Mouse (Mus musculus): Measurements from ENCODE around the gene Epn1.
"Not testable (repeated sequence)": the region's sequence is repeated elsewhere in the genome, so short reads cannot be mapped to it uniquely, and the experiment has no call there.

Gene Epn1

DNA sequence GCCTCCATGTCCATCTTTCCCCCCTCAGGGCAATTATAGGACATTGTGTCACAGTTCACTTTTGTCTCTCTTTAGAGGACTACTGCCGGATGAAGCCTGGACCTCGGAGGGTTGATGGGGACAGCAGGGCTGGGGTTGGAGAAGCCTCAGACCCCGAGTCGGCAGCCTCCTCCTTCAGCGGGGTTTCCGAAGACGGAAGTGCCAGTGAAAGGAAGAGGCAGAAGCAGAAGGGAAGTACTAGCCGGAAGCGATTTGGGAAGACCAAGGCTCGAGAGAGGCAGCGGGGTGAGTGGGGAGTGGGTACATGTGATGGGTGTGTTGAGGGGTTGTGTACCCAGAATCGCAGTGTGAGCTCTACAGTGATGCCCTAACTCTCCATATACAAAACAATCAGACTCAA lies 20.6 kb upstream of the Epn1 start:
- DNase-seq: no peak

DNA sequence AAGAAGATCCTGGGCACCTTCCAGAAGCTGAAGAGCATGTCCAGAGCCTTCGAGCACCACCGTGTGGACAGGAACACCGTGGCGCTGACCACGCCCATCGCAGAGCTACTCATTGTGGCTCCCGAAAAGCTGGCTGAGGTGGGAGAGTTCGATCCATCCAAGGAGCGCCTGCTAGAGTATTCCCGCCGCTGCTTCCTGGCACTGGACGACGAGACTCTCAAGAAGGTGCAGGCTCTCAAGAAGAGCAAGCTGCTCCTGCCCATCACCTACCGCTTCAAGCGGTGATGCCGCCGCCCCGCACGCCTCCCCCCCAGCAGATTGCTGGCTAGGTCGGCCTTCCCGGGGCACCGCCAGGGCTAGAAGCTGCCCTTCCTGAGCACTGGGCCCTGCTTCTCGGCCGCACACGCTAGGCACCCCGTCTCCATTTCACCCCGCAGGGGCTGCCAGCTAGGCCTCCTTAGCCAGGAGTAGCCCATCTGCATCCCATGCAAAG lies 19.8 kb upstream of the Epn1 start:
- peak; percentile 58 to 75 for DNase-seq

DNA sequence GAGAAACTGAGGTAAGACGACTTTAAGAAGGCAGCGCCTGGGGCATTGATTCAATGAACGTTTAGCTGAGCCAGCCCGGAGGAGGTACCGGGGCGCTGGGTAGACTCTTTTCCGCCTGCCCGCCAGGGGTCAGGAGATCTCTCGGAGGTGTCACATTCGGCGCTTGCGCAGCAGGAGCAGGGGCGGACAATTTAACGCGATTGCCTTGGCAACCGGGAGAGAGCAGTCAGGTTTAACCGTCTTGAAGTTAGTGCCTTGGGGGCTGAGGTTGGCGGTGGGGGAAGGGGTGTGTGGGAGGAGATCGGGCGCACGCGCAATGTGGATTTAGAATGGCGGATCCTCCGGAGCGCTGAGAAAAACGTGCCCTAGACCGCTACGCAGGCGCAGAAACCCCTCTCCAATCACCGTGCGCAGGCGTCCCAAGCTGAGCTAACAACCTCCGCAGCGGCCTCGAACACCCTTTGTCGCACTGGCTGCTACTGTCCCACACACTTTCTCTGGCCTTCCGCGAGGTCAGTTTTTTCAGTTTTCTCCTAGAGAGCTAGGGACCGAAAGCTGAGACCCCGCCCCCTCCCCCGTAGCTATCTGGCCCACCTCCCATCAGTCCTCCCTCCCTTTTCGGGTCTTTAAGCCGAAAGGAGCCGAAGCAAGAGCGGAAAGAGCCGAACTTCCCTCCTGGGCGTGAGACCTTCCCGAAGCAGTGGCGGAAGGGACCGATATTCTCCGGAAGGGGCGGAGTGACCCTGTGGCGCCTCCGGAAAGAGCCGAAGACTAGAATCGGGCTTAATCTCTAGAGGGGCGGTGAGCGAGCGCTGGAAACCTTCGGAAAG lies 18.9 kb upstream of the Epn1 start:
- peak; percentile 96 to 97 for DNase-seq

DNA sequence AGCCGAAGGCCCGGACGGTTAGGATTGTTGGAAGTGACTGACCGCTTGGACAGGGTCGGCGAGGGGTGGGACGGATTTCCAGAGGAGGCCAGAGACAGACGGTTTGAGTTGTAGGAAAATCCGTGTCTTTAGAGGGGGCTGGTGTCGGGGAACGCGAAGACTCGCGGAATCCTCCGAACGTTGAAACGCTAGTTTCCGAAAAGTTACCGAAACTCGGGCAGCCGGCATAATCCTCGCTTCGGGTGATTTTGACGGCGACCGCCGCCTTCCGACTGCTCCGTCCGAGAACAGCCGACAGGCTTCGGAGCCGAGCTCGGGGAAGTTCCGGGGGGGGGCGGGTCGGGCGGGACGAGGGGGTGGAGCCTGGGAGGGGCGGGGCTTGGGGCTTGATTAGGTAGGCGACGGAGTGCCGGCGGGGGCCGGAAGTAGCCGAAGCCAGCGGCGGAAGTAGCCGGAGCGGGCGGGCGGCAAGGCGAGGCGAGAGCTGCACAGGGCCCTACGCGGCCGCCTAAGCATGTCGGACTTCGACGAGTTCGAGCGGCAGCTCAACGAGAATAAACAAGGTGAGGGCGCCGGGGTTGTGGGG lies 18.2 kb upstream of the Epn1 start, which contains the start of gene U2af2:
Gene U2af2, plus strand, starts transcription at position 370 of the 586 bp plus-strand sequence.
- DNase-seq: peak; percentile 92 to 93

DNA sequence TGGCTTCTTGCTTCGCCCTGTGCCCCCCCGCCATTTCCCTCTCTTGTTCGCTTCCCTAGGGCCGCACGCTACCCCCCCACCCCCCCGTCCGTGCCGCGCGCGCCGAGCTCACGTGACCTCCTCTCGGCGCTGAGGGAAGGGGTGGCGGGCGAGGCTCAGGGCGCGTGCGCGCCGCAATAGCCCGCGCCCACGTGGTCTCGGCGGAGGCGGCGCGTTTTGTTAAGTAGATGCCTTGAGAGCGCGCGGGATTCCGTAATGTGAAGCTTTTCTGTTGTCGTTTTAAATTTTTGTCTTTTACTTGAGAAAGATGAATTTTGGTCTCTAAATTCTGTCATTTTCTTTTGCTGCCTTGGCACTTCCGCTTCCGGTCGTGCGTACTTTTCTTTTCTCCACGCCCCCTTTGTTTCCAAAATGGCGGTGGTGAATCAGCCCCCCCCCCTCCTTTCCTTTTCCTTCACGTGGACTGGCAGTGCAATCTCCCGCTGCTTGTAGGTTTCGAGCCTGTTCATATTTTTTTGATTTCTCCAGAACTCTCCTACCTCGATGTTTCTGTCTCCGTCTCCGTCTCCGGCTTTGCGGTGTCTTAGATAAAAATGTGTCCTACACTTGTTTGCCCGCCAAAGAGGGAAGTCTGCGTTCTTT lies 17.6 kb upstream of the Epn1 start:
- DNase-seq: no peak

DNA sequence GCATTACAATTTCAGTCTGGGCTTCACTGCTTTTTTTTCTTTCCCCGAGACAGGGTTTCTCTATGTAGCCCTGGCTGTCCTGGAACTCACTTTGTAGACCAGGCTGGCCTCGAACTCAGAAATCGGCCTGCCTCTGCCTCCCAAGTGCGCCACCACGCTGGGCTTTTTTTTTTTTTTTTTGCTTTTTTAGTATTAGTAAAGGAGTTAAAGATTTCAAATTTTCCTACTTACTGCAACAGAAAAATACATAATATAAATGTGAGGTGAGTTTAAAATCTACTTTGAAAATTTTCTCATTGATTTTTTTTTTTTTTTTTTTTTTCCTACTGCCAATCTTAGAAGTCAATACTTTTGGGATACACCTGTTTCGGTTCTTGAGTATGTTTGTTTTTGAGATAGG lies 15.1 kb upstream of the Epn1 start:
- no peak for DNase-seq

DNA sequence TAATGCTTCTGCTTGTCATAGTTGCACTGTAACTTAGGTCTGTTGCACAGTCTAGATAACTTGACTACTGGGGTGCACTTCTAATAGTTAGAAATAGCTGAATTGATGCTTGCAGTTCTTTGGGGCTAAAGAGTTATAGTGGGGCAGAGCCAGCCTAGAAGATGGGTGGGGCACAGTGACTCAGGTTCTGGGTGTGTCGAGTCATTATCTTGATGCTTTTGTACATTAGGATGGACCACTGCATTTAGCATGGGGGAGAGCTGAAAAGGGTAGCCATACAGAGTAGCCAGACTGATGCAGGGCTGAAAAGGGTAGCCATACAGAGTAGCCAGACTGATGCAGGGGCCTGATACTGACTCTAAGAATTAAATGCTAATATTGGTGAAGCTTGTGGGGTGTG lies 6.4 kb upstream of the Epn1 start:
- no peak for DNase-seq

DNA sequence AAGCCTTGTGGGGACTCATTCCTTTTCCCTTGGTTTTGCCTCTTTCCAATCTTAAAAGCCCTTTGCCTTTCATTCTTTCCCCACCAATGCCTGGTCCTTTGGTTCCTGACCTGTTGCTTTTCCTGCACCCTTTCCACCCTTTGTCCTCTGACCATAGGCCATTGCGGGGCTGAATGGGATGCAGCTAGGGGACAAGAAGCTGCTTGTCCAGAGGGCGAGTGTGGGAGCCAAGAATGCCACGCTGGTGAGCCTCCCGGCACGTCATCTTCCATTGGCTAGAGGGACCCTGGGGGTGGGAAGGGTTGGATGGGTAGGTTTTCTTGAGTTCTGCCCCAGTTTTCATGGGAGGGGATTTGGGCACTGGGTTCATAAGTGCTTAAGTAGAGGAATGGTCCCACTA lies 5.1 kb upstream of the Epn1 start:
- no peak for DNase-seq

DNA sequence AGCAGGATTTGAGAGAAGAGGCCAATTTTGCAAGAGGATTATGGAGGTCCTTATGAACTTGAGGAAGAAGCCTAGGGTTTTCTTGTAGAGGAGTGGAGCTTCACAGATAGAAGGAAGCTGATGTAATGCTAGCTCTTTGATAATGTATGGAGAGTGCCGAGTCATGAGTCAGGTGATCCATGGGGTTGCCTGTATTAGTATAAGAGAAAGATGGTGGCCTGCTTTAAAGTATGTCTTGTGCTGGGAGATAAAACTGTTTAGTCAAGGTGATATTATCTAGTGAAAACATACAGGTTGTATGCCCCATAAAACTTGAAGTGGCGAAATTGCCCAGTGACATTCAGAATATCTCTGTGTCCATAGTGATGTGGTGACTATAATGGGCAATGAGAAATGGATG lies 3.1 kb upstream of the Epn1 start:
- DNase-seq: no peak

DNA sequence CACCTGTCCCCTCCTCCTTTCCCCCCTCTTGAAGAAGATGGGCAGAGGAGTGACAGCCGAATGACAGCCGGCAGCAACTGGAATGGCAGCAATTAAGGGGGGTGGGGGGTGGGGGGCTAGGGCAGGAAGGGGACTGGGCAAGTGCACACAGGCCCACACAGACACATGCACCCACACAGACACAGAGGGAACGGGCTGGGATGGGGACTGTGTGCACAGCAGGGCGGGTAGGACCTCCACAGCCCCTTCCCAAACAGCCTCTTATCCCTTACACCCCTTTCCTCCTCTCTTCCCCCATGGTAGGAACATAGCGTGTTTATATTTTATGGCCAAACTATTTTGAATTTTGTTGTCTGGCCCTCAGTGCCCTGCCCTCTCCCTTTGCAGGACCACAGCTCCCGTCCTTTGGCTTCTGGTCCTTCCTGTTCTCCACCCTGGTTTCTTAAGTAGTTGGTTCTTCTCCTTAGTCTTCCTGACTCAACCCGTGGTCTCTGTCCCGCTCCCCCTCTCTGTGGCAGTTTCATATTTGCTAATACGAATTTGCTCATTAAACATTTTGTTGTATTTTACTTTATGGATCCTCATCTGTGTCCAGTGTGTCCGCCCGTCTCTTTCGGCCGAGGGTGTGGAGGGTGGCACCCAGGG lies 548 bp upstream of the Epn1 start:
- not testable (repeated sequence) for DNase-seq

DNA sequence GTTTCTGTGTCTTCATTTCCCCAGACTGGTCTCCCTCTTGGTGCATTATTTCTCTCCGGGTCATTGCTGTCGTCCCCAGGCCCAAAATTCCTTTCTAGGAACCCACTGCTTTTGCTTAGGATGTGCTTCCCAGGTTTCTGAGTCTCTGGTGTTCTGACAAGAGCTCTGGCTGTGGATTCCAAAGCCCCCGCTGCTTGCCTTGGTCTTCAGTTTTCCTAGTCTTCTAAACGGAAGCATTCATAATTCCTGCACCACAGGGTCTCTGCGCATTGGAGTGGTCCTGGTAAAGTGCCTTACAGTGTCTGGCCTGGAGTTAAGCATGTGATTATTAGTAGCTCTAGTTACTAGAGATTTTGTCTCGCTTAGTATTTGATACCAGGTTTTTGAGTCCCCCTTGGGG lies 780 bp downstream of the Epn1 start:
- DNase-seq: no peak

DNA sequence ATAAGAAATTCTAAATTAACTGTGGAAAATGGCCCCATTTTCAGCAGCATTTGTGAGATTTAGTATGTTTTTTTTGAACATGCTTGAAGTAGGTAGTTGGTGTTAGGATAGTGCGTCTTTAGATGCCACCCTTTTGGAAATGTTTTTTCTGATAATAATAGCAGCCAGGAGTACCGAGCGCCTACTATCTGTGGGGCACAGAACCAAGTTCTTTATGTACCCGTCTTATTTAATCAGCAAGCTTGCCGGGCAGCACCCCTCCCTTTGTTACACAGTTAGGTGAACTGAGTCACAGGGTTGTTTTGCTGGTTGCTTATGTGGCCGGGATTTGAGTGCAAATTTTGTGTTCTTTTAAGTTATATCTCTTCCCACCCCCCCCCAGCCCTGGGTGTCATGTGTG lies 1.2 kb downstream of the Epn1 start:
- no peak for DNase-seq

DNA sequence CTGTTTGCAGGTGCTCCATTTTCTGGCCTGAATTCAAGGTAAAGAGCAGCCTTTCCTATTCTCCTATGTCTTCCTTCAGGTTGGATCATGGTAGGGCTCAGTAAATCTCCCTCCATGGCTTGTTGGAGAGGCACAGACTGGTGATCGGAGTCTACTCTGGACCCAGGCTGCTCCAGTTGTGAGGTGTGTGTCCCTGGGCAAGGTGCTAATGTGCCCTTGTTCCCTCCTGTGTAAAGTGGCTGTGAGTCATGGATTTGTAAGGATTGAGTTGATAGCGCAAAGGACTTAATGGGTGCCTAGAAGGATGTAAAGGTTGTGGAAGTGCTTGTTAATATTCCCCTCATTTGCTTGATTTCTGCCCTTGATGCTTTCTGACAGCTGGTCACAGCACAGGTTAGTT lies 1.9 kb downstream of the Epn1 start:
- no peak for DNase-seq

DNA sequence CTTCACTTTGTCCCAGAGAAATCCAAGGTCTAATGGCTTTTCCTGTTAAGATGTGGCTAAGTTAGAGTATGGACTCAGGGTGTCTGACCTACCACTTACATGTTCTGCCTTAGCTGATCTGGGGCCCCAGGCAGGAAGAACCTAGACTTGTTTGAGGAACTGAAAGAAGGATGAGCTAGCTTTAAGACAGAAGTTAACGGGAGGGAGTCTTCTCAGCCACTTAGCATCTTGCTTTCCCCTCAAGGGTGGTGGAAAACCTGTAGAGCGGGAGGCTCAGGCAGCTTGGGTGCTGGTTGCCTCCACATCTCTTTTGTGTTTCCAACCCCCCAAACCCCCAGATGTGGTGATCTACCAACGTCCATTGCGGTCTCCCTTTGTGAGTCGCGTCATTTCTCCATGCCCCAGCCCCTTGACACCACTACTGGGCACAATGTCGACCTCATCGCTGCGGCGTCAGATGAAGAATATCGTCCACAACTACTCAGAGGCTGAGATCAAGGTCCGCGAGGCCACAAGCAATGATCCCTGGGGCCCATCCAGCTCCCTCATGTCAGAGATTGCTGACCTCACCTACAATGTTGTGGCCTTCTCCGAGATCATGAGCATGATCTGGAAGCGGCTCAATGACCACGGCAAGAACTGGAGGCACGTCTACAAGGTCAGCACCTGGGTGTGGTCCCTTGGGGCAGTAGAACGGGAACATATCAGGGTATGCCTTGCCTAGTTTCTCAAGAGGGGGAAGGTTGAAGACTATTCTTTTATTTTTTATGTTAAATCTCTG lies 3.5 kb downstream of the Epn1 start:
- DNase-seq: peak; percentile 42 to 46

DNA sequence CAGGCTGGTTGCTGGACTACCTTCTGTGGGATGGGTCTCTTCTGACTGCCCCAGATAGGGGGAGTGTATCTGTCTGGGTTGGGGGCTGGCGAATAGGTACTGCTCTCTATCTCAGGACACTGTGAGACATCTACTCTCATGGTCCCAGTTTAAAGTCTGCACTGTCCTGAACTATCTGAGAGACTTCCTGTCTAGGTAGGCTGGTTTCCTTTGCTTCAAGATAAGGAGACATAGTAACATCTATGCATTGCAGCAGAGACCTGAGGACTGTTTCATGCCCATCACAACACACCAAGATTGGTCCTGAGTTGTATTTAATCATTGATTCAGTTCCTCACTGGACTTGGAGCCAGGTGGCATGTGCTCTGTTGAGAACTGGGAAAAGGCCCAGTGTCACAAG lies 5.5 kb downstream of the Epn1 start:
- DNase-seq: no peak

DNA sequence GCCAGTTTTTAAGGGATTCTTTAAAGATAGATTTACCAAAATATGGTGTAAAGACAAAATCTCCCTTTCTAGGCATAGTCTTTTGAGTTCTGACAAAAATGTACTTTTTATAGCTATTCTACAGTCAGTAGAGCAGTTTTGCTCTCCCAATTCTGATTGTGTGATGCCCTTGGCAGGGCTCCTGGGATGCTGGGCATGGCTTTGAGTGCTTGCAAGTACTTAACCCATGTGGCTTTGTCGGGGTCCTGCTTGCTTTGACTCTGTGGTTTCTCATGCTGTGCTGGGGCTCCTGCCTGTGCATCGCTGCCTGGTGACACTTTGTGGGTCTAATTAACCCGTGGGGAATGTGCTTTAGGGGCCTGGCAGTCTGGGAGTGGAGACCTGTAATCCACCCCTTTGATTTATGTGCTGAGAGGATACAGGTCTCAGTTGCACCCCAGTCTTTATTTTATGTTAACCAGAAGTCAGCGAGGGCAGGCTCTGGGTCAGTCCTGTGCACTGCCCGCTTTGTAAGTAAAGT lies 6.9 kb downstream of the Epn1 start:
- no peak for DNase-seq

DNA sequence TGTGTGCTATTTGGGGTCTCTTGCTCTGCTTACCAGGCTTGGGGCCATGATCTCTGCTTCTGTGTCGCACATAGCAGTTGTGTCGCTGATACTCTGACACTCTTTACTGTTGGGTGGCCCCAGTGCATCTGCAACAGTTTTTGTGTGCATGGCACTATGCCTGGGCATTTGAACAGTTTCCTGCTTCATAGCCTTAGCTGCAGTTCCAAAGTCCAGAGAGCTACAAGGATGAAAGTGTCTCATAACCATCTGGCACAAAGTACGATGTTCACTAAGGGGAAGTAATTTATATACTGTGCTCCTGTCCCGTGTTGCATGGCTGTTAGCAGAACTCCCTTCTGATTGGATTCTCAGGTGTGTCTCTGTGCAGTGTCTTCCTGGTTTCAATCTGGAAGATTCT lies 7.9 kb downstream of the Epn1 start:
- DNase-seq: no peak

DNA sequence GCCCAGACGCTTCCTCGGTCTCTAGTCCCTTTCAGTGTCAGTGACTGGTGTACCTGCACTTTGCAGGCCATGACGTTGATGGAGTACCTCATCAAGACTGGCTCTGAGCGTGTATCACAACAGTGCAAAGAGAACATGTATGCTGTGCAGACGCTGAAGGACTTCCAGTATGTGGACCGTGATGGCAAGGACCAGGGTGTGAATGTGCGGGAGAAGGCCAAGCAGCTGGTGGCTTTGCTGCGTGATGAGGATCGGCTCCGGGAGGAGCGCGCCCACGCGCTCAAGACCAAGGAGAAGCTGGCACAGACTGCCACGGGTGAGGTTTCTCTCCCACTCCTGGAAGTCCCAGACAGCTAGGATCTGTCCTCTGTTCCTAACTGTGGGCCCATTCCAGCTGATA lies 9.8 kb downstream of the Epn1 start:
- DNase-seq: no peak

DNA sequence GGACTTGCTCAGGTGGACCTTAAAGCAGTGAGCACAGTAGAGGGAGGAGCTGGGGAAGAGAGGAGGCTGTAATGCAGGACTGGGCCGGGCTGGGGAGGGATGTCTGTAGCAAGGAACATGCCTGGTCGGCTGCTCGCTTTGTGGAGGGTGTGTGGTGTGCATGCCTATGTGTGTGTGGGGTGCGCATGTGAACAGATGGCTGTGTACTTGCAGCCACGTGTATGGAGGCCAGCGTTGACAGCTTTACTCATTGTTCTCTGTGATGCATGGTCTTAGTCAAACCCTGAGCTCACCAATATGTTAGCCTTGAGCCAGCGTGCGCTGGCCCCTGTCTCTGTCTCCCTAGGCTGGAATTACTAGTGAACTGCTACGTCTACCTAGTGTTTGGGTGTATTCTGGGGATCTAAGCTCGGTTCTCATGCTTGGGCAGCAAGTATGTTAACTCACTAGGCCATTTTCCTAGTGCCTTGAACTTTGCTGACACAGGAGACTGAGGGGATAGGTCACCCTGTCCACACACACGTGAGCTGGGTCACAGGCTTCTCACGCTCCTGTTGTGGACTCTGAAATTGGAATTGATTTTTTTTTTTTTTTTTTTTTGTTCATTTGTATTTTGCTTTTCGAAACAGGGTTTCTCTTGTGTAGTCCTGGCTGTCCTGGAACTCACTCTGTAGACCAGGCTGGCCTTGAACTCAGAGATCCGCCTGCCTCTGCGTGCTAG lies 11.1 kb downstream of the Epn1 start:
- no peak for DNase-seq

DNA sequence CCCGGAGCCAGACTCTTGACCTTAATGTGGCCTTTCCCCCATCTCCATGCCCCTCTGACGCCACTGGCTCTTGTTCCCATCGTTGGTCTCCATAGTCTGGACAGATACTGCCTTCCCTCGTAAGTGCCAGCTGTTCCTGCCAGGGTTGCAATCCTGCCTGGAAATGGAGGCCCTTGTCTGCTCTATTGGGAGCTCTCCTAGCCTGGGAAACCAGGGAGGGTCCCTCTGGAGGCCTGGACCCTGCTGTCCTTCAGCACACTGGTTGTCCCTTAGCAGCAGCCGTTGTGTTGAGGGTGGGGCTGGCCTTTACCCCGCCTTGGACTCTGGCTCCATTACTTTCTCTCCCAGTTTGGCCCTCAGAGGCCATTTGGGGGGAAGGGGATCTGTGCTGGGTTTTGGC lies 12.3 kb downstream of the Epn1 start:
- no peak for DNase-seq

DNA sequence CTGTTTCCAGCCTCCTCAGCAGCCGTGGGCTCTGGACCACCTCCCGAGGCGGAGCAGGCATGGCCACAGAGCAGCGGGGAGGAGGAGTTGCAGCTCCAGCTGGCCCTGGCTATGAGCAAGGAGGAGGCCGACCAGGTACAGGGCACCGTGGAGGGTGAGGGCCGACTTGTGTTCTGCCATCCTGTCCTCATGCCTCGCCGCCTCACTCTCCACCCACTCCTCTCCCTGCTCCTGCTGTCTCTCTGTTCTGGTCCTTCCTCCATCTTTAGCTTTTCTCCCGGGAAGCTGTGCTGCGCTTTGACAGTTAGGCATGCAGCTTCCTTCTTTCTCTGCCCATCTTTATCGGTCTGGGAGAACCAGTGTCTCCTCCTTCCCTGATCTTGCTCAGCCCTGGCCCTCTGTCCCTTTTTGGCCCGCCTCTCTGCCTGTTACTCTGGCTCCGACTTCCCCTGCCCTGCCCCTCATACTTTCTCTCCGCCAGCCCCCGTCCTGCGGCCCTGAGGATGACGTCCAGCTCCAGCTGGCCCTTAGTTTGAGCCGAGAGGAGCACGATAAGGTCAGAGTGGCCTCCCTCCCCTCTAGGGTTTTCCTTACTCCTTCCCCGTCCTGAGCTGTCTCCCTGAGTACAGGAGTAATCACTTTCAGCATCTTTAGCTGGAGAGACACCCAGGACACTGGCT lies 12.9 kb downstream of the Epn1 start:
- no peak for DNase-seq
